Mouse (Mus musculus) embryonic fibroblast, embryonic 13.5 days (primary cell): ENCODE measurements around the gene Loxl1.

ENCODE experiments used
- CTCF ChIP-seq: IDR thresholded peaks from 2 replicates; pipeline ENCODE4 v1.5.1; 2011; ENCODE audit warnings: mild to moderate bottlenecking, control low read depth, low read length, moderate library complexity, borderline replicate concordance; ENCODE audit not compliant: insufficient read depth
- POLR2A ChIP-seq: IDR thresholded peaks from 2 replicates; pipeline ENCODE4 v1.6.1; 2011; ENCODE audit warnings: low read depth, mild to moderate bottlenecking, control low read depth, low read length, moderate library complexity

DNA sequence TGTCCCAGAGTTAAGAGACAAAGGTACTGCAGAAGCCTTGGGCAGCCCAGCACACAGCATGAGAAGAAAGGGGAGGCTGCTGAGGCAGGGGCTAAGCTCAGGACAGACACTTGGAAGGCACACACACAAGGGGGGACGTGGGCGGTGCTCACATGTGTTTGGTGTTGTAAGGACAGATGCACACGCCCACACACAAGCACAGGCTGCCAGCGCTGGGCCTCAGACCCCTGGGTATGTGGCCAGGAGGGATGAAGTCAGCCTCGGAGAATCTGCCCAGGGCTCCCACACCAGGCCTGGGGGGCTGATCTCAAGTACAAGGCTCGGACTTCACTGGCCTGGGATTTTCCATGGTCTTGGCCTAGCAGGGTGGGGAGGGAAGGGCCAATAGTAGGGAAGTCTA, 4.6 kb downstream of the Loxl1 start:
- no peak for TF ChIP-seq POLR2A
- TF ChIP-seq CTCF, result no peak
